Mouse (Mus musculus): ENCODE data around the gene Mlph.

- no peak for TF ChIP-seq MYOD1 (IDR thresholded peaks at IDR 0.05; ENCODE audit: control insufficient read depth, insufficient read length, low read depth)
- no peak for TF ChIP-seq CTCF (IDR thresholded peaks at IDR 0.05; ENCODE audit: control insufficient read depth, insufficient read depth, insufficient read length)
- TF ChIP-seq CEBPB (IDR thresholded peaks at IDR 0.05; ENCODE audit: low read depth): no peak
These were observed 44.3 kb upstream of the Mlph start for GRCm38 (mm10) chr1:90870581-90870980.

Data from C2C12 (cell line).